Mouse (Mus musculus): Measurements from ENCODE around the gene Myo9a.

DNA sequence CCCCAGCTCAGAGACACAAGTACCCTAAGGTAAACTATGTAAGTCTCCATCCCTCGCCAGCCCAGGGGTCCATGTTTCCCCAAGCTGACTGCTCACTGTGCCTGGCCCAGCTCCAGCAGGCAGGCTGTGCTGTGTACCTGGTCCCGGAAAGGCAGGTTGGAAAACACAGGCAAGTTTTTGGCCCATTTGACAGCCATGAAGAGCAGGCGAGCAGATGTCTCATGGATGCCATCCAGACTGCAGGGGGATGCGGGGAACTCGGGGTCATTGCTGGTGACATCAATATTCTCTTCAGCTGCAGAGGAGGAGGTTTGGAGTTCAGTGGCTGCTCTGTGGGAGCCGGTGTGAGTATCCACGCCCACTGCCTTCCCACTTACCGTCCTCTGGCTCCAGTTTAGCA, 197.5 kb downstream of the Myo9a start:
- TF ChIP-seq GATA1 (IDR thresholded peaks at IDR 0.05; ENCODE audit: low read length) (no peak), TAL1 (IDR thresholded peaks at IDR 0.05; ENCODE audit: low read length) (no peak)

Data from erythroblast, embryonic 14.5 days (primary cell).